Mouse (Mus musculus) myocyte (in vitro differentiated cells): ENCODE data around the gene Tenm1.

Experiments used
- MAX ChIP-seq: IDR thresholded peaks from one replicate; pipeline ENCODE4 v1.6.1; 2011; ENCODE audit warnings: low read depth, mild to moderate bottlenecking, control low read depth
- MYOD1 ChIP-seq, 3 experiments: IDR thresholded peaks; one replicate each; pipeline ENCODE4 v1.6.1; 2011; ENCODE audit warnings: control low read depth in 2 of 3, low read depth in 2 of 3, mild to moderate bottlenecking in 2 of 3, moderate library complexity in 1 of 3; ENCODE audit not compliant: insufficient read length in 2 of 3, control insufficient read depth in 1 of 3
- POLR2A ChIP-seq: IDR thresholded peaks from one replicate; pipeline ENCODE4 v1.6.1; 2011; ENCODE audit warnings: low read depth, mild to moderate bottlenecking, control low read depth, moderate library complexity; ENCODE audit not compliant: insufficient read length
- TCF12 ChIP-seq: IDR thresholded peaks from one replicate; pipeline ENCODE4 v1.6.1; 2011; ENCODE audit warnings: mild to moderate bottlenecking, control low read depth; ENCODE audit not compliant: poor library complexity, insufficient read depth, severe bottlenecking

GRCm38 (mm10) chrX:43429982-43430531, 1.1 kb upstream of the Tenm1 start:
- TF ChIP-seq MYOD1 (IDR thresholded peaks at IDR 0.05; ENCODE audit: control insufficient read depth in 1 of 3, insufficient read length in 2 of 3, low read depth in 2 of 3) (no peak), MAX (no peak), POLR2A (no peak), TCF12 (no peak)
